Mouse (Mus musculus) limb, embryonic 14.5 days (tissue): Measurements from ENCODE around the gene Arl6. TPM values are rescaled to one million over a fixed set of nuclear protein-coding genes. Genes with fewer than 3 reads are reported as not detected.
A peak's percentile ranks its signal among the peaks of the same experiment; 100 is the strongest.

Experiments
- ATAC-seq: fragments of 200-750 bp; cut with Nextera tagmentation; 2 replicates; pipeline ENCODE4 v1.8.0; 2017; ENCODE audit warnings: low read depth, moderate number of reproducible peaks, moderate TSS enrichment; ENCODE audit not compliant: low FRiP score
- DNase-seq: peaks from one replicate; pipeline ENCODE4 v3.0.0-alpha.2; 2015; ENCODE audit warnings: low spot score
- H3K27ac ChIP-seq: fragments of 300-500 bp; sonication (generic); replicated peaks from 2 replicates; pipeline ENCODE4 v1.5.1; 2014; ENCODE audit warnings: low read depth, mild to moderate bottlenecking, low read length, moderate library complexity, mixed read lengths
- H3K27me3 ChIP-seq: fragments of 300-500 bp; sonication (generic); 2 replicates; pipeline ENCODE4 v1.6.1; 2014; ENCODE audit warnings: low read length, mixed read lengths; ENCODE audit not compliant: control insufficient read depth, insufficient read depth
- H3K36me3 ChIP-seq: fragments of 300-500 bp; sonication (generic); 2 replicates; pipeline ENCODE4 v1.6.1; 2014; ENCODE audit warnings: mild to moderate bottlenecking, low read length, moderate library complexity, mixed read lengths; ENCODE audit not compliant: control insufficient read depth, insufficient read depth
- H3K4me1 ChIP-seq: fragments of 300-500 bp; sonication (generic); 2 replicates; pipeline ENCODE4 v1.6.1; 2014; ENCODE audit warnings: antibody characterized with exemption, low read length, mixed read lengths; ENCODE audit not compliant: control insufficient read depth, insufficient read depth
- H3K4me2 ChIP-seq: fragments of 300-500 bp; sonication (generic); replicated peaks from 2 replicates; pipeline ENCODE4 v1.6.1; 2014; ENCODE audit warnings: low read depth, mild to moderate bottlenecking, low read length, moderate library complexity; ENCODE audit not compliant: severe bottlenecking
- H3K4me3 ChIP-seq: fragments of 300-500 bp; sonication (generic); replicated peaks from 2 replicates; pipeline ENCODE4 v1.5.1; 2014; ENCODE audit warnings: low read length
- H3K9ac ChIP-seq: fragments of 300-500 bp; sonication (generic); 2 replicates; pipeline ENCODE4 v1.6.1; 2014; ENCODE audit warnings: mild to moderate bottlenecking, low read depth, low read length, moderate library complexity; ENCODE audit not compliant: severe bottlenecking
- H3K9me3 ChIP-seq: fragments of 300-500 bp; sonication (generic); 2 replicates; pipeline ENCODE4 v1.6.1; 2016; ENCODE audit warnings: low read length; ENCODE audit not compliant: control insufficient read depth
- POLR2A ChIP-seq: fragments of 200-500 bp; IDR thresholded peaks from 2 replicates; pipeline ENCODE4 v1.8.0; 2012; ENCODE audit warnings: inconsistent platforms, mild to moderate bottlenecking, moderate library complexity, borderline replicate concordance; ENCODE audit not compliant: insufficient read depth, insufficient read length; ENCODE audit errors: extremely low read depth
- WGBS: fragments of 180-500 bp; shearing (Covaris S2); extraction: QIAGEN DNeasy Blood & Tissue Kit; methylation state at CpG from one replicate; pipeline ENCODE4 v1.1.7; 2014; 5-methylcytosine and 5-hydroxymethylcytosine counted together
- polyA plus RNA-seq, 2 experiments: library from polyadenylated mRNA; depleted of rRNA in 1 of 2; stranded (reverse) in 1 of 2; unstranded in 1 of 2; fragments of >200 nt; fragmentation: Nextera tagmentation in 1 of 2; extraction: Ambion mirVana in 1 of 2; gene quantifications; 2 replicates each; pipeline versions ENCODE4 v1.2.1 to v1.2.3; 2012 to 2014

Arl6 gene
- polyA plus RNA-seq, 2 experiments: 14.1 to 27.1 TPM

DNA sequence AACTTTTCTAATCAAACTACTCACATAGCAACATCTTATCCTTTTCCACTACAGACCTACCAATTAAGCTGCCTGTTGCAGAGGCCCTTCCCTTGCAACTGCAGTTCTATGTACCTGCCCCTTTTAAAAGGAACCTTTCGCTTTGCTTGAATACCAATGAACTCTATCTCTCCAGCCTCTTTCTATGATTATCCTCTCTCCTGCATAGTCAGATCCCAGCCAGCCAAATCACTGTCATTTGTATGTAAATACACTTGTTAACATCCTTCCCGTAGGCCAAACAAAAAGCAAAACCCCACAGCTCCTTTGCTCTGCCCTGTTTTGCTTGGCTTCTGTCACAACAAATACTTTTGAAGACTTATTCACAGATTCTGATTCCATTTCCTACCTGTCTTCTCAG is 4.6 kb upstream of the Arl6 start:
- no peak overlapping the region for H3K27ac ChIP-seq
- no peaks in the 10 kb centered on the region for H3K9me3 ChIP-seq
- 70% methylated on average over 2 of the region's 2 CpGs for WGBS
- no peak overlapping the region for H3K4me3 ChIP-seq
- TF ChIP-seq POLR2A: no peak
- no peaks in the 10 kb centered on the region for H3K27me3 ChIP-seq
- ATAC-seq (no peak), DNase-seq (no peak)
- H3K9ac ChIP-seq: no peak overlapping the region
- H3K36me3 ChIP-seq: no peaks in the 10 kb centered on the region
- H3K4me2 ChIP-seq: no peak overlapping the region
- no peaks in the 10 kb centered on the region for H3K4me1 ChIP-seq

DNA sequence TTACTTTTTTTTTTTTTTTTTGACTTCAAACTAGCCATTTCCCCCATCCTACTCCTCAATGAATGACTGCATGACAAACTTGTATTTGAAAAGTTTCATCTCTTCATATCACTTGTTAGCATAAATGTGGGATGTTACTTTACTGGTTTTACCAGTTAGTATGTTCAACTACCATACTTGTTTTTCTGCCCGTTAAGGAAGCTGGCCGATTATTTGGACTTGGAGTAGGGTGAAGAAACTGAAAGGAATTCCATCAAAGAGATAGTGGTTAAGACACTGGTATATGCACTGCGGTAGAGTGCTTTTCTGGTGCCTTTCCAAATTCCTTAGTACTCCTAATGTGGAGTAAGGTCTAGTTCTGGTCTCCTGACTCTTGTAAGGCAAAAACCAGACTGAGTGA is 794 bp upstream of the Arl6 start:
- Histone ChIP-seq H3K36me3 (no peaks in the 10 kb centered on the region), H3K4me1 (no peaks in the 10 kb centered on the region; the same call in 1 of the 2 replicates), H3K4me3 (peak overlapping the region; percentile 75), H3K9me3 (no peaks in the 10 kb centered on the region), H3K9ac (no peak overlapping the region; the same call in 1 of the 2 replicates), H3K27me3 (no peaks in the 10 kb centered on the region), H3K27ac (no peak overlapping the region), H3K4me2 (peak overlapping the region; percentile 69; the same call in 1 of the 2 replicates)
- ATAC-seq (no peak), DNase-seq (no peak)
- 80% methylated on average over 3 of the region's 3 CpGs for WGBS
- TF ChIP-seq POLR2A: no peak

DNA sequence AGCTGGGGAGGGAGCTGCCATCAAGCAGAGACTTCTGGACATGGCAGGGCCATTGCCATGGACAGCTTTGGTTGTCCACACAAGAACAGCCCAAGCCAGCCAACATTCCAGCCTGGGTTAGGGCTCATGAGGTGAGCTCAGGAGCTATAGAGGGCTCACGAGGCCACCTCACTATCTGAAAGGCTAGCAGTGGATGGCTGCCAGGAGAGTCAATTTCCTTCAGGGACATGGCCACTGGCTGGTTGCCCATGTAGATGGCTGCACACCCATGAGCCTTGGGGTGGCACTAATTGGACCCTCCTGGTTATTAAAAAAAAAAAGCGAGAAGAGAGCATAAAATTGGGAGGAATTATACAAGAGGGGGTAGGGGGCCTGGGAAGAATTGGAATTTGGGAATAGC is 4.6 kb downstream of the Arl6 start:
- DNase-seq (no peak), ATAC-seq (no peak)
- 82% methylated on average over 2 of the region's 2 CpGs for WGBS
- no peak overlapping the region for H3K27ac ChIP-seq
- H3K4me2 ChIP-seq: no peak overlapping the region
- no peak for TF ChIP-seq POLR2A
- H3K9me3 ChIP-seq: no peaks in the 10 kb centered on the region
- H3K4me1 ChIP-seq: no peaks in the 10 kb centered on the region; the same call in 1 of the 2 replicates
- H3K36me3 ChIP-seq: 0 out of 2 replicates have a peak, but pooled peaks cover 2% of the 10 kb centered on the region
- H3K4me3 ChIP-seq: no peak overlapping the region
- H3K9ac ChIP-seq: no peak overlapping the region
- no peaks in the 10 kb centered on the region for H3K27me3 ChIP-seq

DNA sequence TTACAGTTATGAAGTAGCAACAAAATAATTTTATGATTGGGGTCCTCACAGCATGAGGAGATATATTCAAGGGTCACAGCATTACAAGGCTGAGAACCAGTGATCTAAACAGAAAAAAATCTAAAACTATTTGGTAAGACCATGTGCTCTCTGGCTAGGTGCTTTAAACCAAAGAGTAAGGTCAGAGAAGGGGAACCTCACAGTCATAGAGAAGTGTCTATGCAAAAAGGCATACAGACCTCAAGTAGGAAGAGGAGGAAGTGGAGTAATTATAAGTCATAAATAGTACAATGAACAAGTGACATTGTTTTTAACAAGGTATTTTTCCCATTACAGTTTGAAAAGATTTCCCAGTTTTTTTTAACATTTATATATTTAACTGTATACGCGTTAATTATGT is 17.6 kb downstream of the Arl6 start:
- H3K27ac ChIP-seq: no peak overlapping the region
- no peaks in the 10 kb centered on the region for H3K36me3 ChIP-seq
- no peak overlapping the region for H3K9ac ChIP-seq
- WGBS: 94% methylated on average over 2 of the region's 2 CpGs
- no peak overlapping the region for H3K4me3 ChIP-seq
- TF ChIP-seq POLR2A: no peak
- ATAC-seq: no peak
- no peak for DNase-seq
- H3K27me3 ChIP-seq: no peaks in the 10 kb centered on the region
- H3K4me1 ChIP-seq: no peaks in the 10 kb centered on the region
- H3K9me3 ChIP-seq: no peaks in the 10 kb centered on the region
- no peak overlapping the region for H3K4me2 ChIP-seq

DNA sequence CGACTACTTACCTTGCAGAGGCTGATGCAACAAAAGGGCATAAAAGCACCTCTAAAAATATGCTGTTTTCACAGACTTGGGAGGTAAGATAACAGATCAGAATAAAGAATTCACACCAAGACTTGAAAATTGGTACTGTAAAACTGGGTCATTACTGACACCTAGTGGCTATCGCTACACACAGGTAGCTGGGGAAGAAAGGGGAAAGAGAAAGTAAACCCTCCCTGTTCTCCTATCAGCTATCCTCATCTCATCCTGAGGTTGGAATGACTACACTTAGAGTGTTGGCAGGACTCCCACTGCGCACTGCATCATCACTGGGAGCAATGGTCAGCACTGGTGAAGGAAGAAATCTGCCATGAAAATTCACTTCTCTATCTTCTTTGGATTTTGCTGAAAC is 22.0 kb downstream of the Arl6 start:
- no peak overlapping the region for H3K4me3 ChIP-seq
- H3K4me2 ChIP-seq: no peak overlapping the region
- no peaks in the 10 kb centered on the region for H3K27me3 ChIP-seq
- H3K36me3 ChIP-seq: no peaks in the 10 kb centered on the region
- 32% methylated on average over 3 of the region's 3 CpGs for WGBS
- H3K27ac ChIP-seq: no peak overlapping the region
- H3K9ac ChIP-seq: no peak overlapping the region
- no peaks in the 10 kb centered on the region for H3K9me3 ChIP-seq
- DNase-seq: peak; percentile 40
- ATAC-seq: no peak
- no peaks in the 10 kb centered on the region for H3K4me1 ChIP-seq
- no peak for TF ChIP-seq POLR2A

DNA sequence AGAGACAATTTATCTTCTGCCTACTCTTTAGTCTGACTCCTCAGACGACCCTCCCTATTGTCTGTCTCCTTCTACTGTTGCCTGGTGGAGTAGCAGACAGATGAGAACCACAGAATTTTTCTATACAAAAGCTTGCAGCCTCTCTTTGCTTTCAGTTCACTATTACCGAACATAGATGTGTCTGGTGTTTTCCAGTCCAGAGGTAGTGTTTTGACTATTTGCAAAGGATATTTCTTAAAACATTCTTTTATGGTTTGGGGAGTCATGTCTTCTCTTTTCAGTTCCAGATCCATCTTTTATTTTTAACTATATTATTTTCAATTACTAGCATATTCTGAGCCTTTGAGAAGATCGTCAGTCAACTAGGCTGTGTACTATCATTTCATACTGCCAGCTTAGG is 23.5 kb downstream of the Arl6 start:
- Histone ChIP-seq H3K4me3 (no peak overlapping the region), H3K9me3 (no peaks in the 10 kb centered on the region), H3K27me3 (no peaks in the 10 kb centered on the region), H3K36me3 (no peaks in the 10 kb centered on the region), H3K27ac (no peak overlapping the region), H3K9ac (no peak overlapping the region), H3K4me2 (no peak overlapping the region), H3K4me1 (no peaks in the 10 kb centered on the region)
- DNase-seq: no peak
- 80% methylated on average over 3 of the region's 3 CpGs for WGBS
- no peak for TF ChIP-seq POLR2A
- no peak for ATAC-seq
